Mouse (Mus musculus) T-helper 2 cell (primary cell): ENCODE data around the gene Jchain.
"Not testable (repeated sequence)": the region's sequence is repeated elsewhere in the genome, so short reads cannot be mapped to it uniquely, and the experiment has no call there.

Source experiments
- in situ Hi-C: fragments of 300-600 bp; cut with MboI, MseI; formaldehyde crosslinking; loops from one replicate; pipeline ENCODE4 v1.15.1; 2025; ENCODE audit warnings: high pct_unique_total_duplicates

The Jchain gene

DNA sequence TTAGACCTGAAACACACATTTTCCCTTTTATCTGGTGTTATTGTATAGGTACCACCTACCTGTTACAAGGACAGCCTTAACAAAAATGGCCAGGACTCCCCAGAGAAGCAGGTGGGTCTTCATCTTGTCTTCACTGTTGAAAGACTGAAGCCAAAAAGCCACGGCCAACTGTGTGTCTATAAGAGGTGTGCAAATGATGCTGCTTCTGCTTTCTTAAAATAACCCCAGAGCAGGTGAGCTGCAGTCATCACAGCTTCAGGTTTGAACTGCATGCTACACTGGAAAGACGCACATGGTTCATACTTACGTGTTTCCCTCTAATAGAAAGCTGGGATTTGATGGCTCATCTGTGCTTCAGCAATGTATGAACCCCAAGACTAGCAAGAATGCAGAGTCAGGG, at the start of gene Jchain:
Gene Jchain (minus strand): TSS at position 235 of the 400 bp plus-strand sequence.
- in situ Hi-C loops = no loop called here

DNA sequence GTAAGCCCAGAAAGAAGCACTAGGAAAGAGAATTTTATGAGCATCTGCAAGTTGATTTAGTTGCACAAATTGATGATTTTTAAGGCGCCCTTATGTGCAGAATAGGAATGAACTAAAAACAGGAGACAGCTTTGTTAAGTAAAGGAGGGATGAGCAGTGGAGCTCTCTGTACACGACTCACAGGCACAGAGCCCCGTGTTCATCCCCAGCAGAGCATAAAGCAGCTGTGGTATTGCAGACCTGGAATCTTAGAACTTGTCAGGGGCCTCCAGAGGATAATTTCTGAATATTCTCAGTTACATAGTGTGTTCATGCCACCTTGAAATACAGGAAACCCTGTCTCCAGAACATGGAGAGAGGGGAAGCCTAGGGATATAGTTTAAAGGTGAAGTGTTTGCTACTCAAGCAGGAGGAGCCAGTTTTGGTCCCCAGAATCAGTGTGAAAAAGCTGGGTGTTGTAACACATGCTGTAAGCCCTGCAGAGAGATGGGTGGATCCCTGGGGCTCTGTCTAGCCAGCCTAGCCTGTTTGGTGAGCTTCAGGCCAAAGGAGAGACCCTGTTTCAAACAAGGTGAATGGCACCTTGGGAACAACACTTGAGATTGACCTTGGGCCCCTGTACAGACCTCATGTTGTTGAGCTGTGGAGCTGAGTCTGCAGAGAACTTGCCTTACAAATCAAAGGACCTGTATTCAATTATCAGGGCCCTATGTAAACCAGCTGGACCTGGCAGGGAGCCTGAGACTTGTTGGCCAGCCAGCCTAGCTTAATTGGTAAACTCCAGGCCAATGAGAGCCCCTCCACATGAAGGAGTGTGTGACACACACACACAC, 48.0 kb upstream of the Jchain start:
- in situ Hi-C loops = loop anchor here (5.0 kb wide), 1 partner anchor 192 kb away; no protein-coding TSS in a partner anchor

DNA sequence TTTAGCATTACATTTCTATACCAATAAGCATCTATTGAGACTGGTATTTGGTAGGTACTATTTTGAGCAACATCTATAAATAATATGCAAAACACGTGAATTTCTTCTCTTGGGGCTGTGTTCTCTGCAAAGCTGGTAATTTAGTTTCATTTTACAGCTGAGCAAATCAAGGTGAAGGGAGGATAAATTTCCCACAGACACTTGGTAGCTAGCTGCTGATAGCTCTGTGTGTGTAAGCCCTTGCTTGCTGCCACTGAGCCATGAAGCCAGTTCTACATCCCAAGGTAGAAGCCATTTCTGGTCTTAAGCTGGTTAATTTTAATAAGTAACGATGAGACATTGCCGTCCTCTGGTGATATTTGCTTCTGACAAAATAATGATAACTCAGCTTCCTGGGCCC, 47.1 kb upstream of the Jchain start:
- in situ Hi-C loops = loop anchor here (5.0 kb wide), 1 partner anchor 192 kb away; no protein-coding TSS in a partner anchor

DNA sequence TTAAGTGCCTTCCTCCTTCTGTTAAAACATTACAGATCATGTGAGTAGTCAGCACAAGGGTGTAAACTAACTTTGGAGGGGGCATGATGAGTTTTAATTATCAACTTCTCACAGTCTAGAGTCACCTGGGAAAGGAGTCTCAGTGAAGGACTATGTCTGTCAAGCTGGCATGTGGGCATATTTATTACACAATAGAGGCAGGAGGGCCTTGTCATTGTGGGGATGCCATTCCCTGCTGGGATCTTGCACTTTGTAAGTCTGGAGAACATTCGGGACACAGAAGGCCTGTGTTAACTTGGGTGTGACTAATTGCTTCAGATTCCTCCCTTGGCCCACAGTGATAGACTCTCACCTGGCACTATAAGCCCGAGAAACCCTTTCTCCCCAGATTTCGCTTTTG, 41.9 kb upstream of the Jchain start:
- in situ Hi-C loops = loop anchor here (10.0 kb wide), 1 partner anchor 105 kb away; the partner anchor contains the start of gene Grsf1

DNA sequence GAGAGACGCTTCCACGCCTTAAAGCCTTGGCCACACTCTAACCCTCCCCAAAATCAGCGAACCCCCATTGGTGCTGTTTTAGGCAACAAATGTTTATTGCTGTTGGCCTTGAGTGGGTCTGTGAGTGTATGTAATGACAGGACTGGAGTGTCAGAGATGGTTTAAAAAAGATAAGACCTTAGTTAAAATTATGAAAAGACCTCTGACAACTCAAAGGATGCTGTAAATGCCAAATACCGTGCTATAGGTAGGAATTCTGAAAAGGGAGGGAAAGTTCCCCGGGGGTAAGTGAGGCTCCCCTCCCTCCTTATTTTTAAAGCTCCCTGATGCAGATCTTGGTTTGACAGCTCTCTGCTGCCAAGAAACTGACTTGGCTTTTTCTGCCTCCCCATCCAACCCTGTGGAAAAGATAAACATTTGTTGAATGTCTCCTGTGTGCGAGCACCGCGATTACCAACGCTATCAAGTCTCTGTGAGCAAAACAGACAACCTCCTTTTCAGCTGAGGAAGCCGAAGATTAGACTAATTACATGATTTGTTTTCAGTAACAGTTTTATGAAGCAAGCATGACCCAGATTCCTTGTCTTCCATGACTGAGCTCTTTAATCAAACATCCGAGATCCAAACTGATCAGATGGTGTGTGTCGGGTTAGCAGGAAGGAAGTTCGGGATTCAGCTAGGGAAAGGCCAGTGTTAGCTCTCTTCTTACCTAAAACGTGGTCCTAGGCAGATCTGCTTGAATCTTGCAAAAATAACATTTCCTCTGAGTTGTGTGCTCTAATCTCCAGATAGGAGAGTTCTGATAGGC, 38.5 kb upstream of the Jchain start:
- in situ Hi-C loops = loop anchor here (10.0 kb wide), 1 partner anchor 109 kb away; the partner anchor contains the start of gene Grsf1

DNA sequence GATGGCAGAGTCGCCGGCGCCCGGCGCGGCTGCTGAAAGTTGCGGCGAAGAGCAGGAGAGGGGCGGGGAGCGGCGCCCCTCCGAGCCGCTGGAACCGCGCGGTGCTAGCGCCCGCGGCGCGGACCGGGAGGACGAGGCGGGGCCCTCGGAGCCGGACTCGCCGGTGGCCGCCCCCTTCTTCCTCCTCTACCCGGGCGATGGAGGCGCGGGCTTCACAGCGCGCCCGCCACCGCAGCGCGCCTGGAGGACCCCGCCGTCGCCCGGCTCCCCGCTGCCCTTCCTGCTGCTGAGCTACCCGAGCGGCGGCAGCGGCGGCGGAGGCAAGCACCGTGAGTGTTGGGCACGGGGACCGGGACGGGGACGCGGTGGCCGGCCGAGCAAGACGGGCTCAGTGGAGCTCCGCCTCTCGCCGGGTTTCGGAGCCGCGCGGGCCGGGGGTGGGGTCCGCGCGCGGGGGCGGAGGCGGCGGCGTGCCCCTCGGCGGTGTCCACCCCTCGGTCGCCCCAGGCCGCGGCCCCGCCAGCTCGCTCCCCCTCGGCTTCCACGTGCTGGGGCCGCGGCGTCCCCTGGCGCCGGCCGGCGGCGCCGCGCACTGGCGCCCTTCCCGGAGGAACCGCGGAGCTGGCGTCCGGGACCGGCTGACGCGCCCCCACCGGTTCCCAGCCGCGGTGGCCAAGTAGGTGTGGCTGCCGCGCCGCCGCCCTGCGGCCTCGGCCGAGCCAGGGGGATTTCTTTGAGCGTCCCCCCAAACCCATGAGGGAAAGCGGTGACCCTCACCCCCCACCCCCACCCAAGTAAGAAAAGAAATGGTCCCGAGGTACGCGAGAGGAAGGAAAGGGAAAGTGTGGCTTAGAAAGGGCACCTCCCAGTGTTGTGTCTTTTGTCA, 37.7 kb upstream of the Jchain start:
- in situ Hi-C loops = loop anchor here (10.0 kb wide), 1 partner anchor 109 kb away; the partner anchor contains the start of gene Grsf1

DNA sequence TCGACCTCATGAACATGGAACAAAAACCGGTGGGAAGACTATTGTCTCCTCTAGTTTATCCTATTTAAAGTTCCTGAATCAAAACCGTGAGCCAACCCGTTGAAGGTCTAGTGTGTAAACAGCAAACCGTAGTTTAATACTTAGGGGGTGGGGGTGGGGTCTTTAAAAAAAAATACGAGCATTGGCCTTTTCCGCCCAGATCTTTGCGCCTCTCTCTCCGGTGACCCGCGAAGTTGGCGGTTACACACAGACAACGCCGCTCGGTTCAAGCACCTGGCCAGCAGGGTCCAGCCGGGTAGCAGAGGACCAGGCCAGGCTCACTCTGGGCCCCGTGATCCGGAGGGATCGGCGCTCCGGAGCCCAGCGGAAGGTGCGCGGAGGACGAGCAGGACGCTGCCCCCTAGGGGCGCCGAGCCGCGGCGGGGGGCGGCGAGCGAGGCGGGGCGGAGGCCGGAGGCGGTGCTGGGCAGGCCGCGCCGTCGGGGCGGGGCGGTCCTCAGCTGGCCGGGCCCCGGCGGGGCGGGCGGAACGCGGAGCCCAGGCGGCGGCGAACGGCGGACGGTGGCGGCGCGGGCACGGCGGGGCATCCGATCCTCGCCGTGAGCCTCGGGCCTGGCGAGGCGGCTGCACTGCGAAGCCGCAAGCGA, 36.9 kb upstream of the Jchain start, which contains the start of gene Rufy3:
Gene Rufy3 (plus strand): TSS at position 540 of the 647 bp plus-strand sequence.
- in situ Hi-C loops = loop anchor here (10.0 kb wide), 1 partner anchor 110 kb away; the partner anchor contains the start of gene Grsf1

DNA sequence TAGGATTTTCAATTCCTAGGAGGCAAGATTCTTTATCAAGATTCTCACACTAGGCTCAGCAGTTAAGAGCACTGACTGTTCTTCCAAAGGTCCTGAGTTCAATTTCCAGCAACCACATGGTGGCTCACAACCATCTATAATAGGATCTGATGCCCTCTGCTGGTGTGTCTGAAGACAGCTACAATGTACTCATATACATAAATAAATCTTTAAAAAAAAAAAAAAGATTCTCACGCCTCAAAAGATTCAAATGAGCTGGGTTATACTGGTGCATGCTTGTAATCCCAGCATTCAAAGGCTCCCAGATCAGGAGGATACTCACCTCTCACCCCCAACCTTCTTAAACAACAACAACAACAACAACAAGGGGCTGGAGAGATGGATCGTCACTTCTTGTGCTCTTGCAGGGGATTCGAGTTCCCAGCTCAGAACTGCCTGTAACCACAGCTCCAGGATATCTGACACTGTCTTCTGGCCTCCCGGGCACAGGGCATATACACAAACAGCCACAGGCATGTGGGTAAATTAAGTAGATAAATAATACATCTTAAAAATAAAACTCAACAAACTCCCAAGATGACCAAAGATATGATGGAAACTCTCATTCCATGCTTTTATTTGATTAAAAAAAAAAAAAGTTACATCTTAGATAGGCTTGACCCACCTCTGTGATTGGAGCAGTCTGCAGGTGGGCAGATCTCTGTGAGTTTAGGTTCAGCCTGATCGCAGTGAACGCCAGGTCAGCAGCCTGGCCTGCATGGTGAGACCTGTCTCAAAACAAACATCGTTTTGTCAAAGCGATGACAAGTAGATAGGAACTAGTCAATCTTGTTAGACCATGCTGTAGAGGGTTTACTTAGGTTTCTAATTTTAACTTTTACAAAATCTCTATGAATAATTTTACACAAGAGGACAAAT, 35.4 kb upstream of the Jchain start:
- in situ Hi-C loops = loop anchor here (10.0 kb wide), 1 partner anchor 112 kb away; the partner anchor contains the start of gene Grsf1

DNA sequence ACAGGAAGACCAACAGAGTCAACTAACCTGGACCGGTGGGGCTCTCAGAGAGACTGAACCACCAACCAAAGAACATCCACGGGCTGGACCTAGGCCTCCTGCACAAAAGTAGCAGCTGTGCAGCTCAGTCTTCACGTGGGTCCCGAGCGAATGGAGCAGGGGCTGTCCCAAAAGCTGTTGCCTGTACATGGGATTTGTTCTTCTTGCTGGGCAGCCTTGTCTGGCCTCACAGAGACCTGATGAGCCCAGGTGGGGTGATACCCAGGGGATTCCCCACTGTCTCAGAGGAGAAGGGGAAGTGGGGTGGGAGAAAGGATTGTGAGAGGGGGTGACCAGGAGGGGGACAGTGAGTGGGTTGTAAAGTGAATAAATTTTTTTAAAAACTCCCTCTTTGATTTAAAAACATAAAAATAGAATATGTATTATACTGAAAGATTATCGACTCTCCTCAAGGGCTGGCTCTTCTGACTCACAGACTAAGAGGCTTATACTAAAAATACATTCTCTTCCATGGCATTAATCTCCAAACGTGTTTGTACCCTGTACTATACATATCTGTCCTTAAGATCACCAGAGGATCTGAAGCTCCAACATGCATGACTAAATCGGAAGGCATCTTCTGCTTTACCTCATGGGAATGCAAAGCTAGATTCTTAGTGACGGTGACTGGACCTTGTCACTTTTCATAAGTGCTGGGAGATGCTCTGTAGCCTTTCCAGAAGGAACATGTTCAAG, 33.6 kb upstream of the Jchain start:
- in situ Hi-C loops = loop anchor here (10.0 kb wide), 1 partner anchor 114 kb away; the partner anchor contains the start of gene Grsf1

DNA sequence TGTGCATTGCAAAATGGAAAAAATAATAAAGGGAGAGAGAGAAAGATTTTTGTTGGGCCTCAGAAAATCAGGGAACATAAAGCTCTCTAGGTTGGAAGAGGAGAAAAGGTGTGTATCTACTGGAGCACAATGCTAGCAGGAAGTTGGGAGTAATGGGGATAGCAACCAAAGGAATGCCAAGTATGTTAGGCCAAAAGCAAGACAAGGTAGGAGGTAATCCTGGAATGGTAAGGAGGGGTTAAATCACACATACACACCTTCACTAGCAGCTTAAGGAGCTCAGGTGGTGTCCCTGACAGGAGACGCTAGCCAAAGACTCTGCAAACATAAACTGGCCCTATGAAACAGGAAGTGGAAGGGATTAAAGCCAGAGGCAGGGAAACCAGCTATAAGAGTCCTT, 31.3 kb upstream of the Jchain start:
- in situ Hi-C loops = loop anchor here (10.0 kb wide), 1 partner anchor 1744 kb away; no protein-coding TSS in a partner anchor

DNA sequence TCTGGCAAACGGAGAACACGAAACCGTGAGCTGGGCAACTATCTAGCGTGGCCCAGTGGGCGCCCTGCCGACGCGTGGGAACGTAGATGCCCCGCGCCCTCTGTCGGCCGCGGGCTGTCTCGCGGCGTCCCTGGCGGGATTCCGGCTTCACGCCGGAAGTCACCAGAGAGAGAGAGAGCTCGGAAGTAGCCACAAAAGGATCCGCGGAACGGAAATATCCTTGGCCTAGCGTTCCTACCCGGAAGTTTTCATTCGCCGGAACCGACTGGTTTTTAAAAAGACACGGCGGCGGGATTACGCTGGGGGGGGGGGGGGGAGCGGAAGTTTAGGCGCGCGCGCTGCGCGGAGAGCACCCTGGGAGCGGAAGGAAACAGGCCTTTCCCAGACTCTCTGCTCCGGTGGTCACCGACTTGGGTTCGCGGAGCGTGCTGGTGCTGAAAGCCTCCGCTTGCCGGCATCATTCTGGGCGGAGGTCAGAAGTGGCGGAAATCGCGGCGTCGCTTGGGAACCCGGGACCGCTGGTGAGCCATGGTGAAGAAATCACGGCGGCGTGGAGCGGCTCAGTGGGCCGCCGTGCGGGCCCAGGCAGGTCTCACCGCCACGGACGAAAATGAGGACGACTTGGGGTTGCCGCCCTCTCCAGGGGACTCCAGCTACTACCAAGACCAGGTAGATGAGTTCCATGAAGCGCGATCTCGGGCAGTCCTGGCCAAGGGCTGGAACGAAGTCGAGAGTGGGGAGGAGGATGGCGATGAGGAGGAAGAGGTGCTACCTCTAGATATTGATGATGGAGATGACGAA, 26.6 kb upstream of the Jchain start, which contains the start of gene Utp3:
Gene Utp3 (plus strand): TSS at position 377 of the 801 bp plus-strand sequence.
- in situ Hi-C loops = loop anchor here (10.0 kb wide), 1 partner anchor 1739 kb away; no protein-coding TSS in a partner anchor

DNA sequence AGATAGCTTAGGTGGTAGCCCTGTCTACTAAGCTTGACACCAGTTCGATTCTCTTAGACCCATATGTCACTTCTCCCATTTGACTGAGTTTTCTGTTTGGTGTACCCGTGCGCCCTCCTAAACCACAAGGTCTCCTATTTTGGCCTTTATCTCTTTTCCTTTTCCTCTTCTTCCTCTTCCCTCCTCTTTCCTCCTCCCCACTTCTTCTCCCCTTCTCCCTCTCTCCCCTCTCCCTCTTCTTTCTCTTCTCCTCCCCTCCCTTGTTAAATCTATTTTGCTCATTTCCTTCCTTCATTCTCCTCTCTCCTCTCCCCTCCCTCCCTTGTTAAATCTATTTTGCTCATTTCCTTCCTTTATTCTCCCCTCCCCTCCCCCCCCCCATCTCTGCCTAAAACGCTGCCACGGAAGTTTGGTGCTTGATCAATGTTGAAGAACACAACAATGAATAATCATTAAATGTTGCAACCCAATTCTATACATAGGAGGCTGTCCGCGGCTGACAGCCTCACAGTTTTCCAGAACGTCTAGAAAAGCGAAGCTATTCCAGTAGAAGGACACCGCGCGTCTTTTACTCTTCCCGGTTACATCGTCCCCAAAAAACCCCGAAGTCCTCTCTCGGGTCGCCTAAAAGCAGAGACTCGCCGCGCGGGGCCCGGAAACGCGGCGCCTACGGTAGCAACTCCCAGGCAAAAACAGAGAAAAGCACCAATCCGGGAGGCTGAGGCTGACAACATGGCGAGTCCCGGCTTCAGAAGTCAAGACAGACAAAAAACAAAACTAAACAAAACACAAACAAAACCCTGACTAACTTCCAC, 25.8 kb upstream of the Jchain start:
- in situ Hi-C loops = loop anchor here (10.0 kb wide), 1 partner anchor 1739 kb away; no protein-coding TSS in a partner anchor

DNA sequence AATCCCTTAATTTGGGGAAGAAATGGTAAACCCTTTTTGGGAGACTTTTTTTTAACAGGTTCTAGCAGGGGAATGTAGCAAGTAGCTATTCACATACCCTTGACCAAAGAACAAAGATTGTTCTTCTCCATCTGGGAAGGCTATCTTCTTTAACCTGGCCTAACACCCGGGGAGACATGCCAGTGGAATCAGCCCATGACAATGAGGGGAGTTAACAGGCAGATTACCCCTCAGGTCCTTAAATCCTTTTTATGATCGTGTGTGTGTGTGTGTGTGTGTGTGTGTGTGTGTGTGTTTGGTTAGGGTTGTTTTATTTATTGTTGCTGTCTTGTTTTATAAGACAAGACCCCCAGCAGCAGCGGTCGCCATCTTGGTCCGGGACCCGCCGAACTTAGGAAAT, 17.8 kb upstream of the Jchain start:
- in situ Hi-C loops = no loop called here

DNA sequence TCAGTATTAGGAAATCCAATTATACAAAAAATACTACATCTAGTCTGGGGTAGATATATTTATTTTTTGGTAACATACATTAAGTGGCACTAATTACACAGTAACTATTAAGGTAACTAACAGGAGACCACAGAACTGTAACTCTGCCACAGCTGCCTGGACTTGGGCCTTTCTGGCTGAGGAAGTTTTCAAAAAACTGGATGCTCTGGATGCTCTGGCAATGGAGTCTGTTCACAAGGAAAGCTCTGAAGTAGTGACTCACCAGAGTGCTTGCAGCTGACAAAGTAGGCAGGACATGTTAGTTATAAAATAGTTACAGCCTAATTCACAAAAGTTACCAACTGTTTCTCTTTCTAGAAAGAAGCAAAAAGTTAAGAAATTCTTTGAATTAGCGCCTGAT, 16.7 kb upstream of the Jchain start:
- in situ Hi-C loops = not testable (repeated sequence)

DNA sequence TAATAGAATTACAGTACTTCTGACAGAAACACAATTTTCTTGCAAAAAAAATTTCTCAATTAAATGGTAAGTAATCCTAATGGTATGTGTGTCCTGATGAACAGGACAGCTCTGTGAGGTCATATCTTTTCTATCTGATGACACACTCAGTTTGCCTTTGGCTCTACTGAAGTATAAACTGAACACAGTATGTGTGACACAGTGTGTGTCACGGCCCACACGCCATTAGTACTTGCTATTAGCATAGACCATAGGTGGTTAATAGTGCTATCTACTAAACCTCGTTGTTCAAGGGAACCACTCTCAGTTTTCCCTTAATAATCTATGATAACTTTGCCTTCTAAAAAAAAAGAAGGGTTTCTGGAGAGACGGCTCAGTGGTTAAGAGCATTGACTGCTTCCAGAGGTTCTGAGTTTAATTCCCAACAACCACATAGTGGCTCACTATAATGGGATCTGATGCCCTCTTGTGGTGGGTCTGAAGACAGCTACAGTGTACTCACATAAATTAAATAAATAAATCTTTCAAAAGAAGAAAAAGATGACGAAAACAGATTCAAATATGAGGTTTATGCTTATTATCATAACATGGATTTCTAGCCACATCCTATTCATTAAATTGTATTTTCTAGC, 15.1 kb upstream of the Jchain start:
- in situ Hi-C loops = no loop called here

DNA sequence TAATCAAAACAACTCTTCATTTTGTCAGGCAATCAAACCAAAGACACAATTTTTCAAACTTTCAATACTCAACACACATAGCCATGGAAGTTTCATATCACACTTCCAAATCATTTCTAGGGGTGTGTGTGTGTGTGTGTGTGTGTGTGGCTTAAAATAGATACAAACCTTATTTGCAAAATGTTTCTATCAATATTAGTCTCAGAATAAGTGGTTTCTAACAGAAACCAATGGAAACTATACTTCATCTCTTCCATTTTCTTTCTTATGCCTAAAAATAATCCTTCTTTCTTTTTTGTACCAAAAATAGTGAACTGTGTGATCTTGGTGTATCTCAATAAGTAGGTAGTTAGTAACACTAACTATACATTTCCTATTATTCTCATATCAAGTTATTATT, 13.2 kb upstream of the Jchain start:
- in situ Hi-C loops = no loop called here
